Mouse (Mus musculus): Measurements from ENCODE around the gene Timm8a2. TPM values are rescaled to one million over a fixed set of nuclear protein-coding genes. Genes with fewer than 3 reads are reported as not detected.

The Timm8a2 gene
- total and polyA plus RNA-seq, 3 experiments: not detected

- no peak overlapping the region for H3K9ac ChIP-seq (ENCODE audit: low read depth, low read length)
- intact Hi-C loops (cut with DNase I): no loop called here
Observed at GRCm38 (mm10) chr14:121994846-121995556, 39.5 kb upstream of the Timm8a2 start.

GRCm38 (mm10) chr14:121995557-121995870 is 39.0 kb upstream of the Timm8a2 start:
- no peaks in the 10 kb centered on the region for H3K79me2 ChIP-seq (replicated peaks; ENCODE audit: control insufficient read depth, insufficient read depth, low read length)
- TF ChIP-seq POLR2A (IDR thresholded peaks at IDR 0.05; ENCODE audit: insufficient read depth, low read depth, low read length): no peak
- no peak for TF ChIP-seq EP300 (IDR thresholded peaks at IDR 0.05; ENCODE audit: insufficient read depth, low read depth, low read length)
- peaks cover 4% of the 10 kb centered on the region for H3K4me1 ChIP-seq (ENCODE audit: control insufficient read depth, insufficient read depth, low read length)
- H3K36me3 ChIP-seq (ENCODE audit: control insufficient read depth, insufficient read depth, low read length): no peaks in the 10 kb centered on the region
- H3K27me3 ChIP-seq (ENCODE audit: control insufficient read depth, insufficient read depth, low read length): no peaks in the 10 kb centered on the region
- intact Hi-C loops (cut with DNase I): no loop called here
- H3K9ac ChIP-seq (ENCODE audit: low read depth, low read length): no peak overlapping the region
- no peak overlapping the region for H3K27ac ChIP-seq
- H3K4me3 ChIP-seq: no peak overlapping the region
- WGBS: 67% methylated on average over 1 of the region's 1 CpGs
- DNase-seq: no peak

More at GRCm38 (mm10) chr14:121994846-121995556, 39.5 kb upstream of the Timm8a2 start:
- H3K79me2 ChIP-seq (replicated peaks; ENCODE audit: control insufficient read depth, insufficient read depth, low read length): no peaks in the 10 kb centered on the region
- no peaks in the 10 kb centered on the region for H3K36me3 ChIP-seq (ENCODE audit: control insufficient read depth, insufficient read depth, low read length)
- no peak for DNase-seq
- H3K27me3 ChIP-seq (ENCODE audit: control insufficient read depth, insufficient read depth, low read length): no peaks in the 10 kb centered on the region
- no peak overlapping the region for H3K4me3 ChIP-seq
- 93% methylated on average over 7 of the region's 7 CpGs for WGBS
- peaks cover 3% of the 10 kb centered on the region for H3K4me1 ChIP-seq (ENCODE audit: control insufficient read depth, insufficient read depth, low read length)
- TF ChIP-seq EP300 (IDR thresholded peaks at IDR 0.05; ENCODE audit: insufficient read depth, low read depth, low read length) (no peak), CTCF (IDR thresholded peaks at IDR 0.05) (no peak), POLR2A (IDR thresholded peaks at IDR 0.05; ENCODE audit: insufficient read depth, low read depth, low read length) (no peak)
- no peak overlapping the region for H3K27ac ChIP-seq

- Histone ChIP-seq H3K9ac (ENCODE audit: low read depth, low read length) (no peak overlapping the region), H3K4me1 (ENCODE audit: control insufficient read depth, insufficient read depth, low read length) (peaks cover 4% of the 10 kb centered on the region), H3K27ac (no peak overlapping the region), H3K36me3 (ENCODE audit: control insufficient read depth, insufficient read depth, low read length) (no peaks in the 10 kb centered on the region), H3K27me3 (ENCODE audit: control insufficient read depth, insufficient read depth, low read length) (no peaks in the 10 kb centered on the region), H3K79me2 (replicated peaks; ENCODE audit: control insufficient read depth, insufficient read depth, low read length) (no peaks in the 10 kb centered on the region), H3K4me3 (no peak overlapping the region)
- TF ChIP-seq CTCF (IDR thresholded peaks at IDR 0.05) (no peak), EP300 (IDR thresholded peaks at IDR 0.05; ENCODE audit: insufficient read depth, low read depth, low read length) (no peak), POLR2A (IDR thresholded peaks at IDR 0.05; ENCODE audit: insufficient read depth, low read depth, low read length) (no peak)
- DNase-seq: peak; percentile 64 to 80
- intact Hi-C loops (cut with DNase I): no loop called here
- WGBS: 69% methylated on average over 8 of the region's 8 CpGs
Observed at GRCm38 (mm10) chr14:121996786-121997185, 37.7 kb upstream of the Timm8a2 start.

- H3K27ac ChIP-seq: no peak overlapping the region
- H3K4me1 ChIP-seq (ENCODE audit: control insufficient read depth, insufficient read depth, low read length): peaks cover 1% of the 10 kb centered on the region; the same call in 1 of the 2 replicates
- TF ChIP-seq POLR2A (IDR thresholded peaks at IDR 0.05; ENCODE audit: insufficient read depth, low read depth, low read length) (no peak), EP300 (IDR thresholded peaks at IDR 0.05; ENCODE audit: insufficient read depth, low read depth, low read length) (no peak), CTCF (IDR thresholded peaks at IDR 0.05) (no peak)
- H3K36me3 ChIP-seq (ENCODE audit: control insufficient read depth, insufficient read depth, low read length): no peaks in the 10 kb centered on the region
- no peak overlapping the region for H3K4me3 ChIP-seq
- H3K27me3 ChIP-seq (ENCODE audit: control insufficient read depth, insufficient read depth, low read length): no peaks in the 10 kb centered on the region
- no peak for DNase-seq
- intact Hi-C loops (cut with DNase I): no loop called here
- WGBS: 72% methylated on average over 8 of the region's 8 CpGs
- H3K9ac ChIP-seq (ENCODE audit: low read depth, low read length): no peak overlapping the region
- no peaks in the 10 kb centered on the region for H3K79me2 ChIP-seq (replicated peaks; ENCODE audit: control insufficient read depth, insufficient read depth, low read length)
Observed at GRCm38 (mm10) chr14:121999455-121999854, 35.0 kb upstream of the Timm8a2 start.

- H3K36me3 ChIP-seq (ENCODE audit: control insufficient read depth, insufficient read depth, low read length): no peaks in the 10 kb centered on the region
- intact Hi-C loops (cut with DNase I): no loop called here
- H3K27ac ChIP-seq: no peak overlapping the region
- peak in 1 of 2 experiments; percentile 34 for DNase-seq
- no peak overlapping the region for H3K9ac ChIP-seq (ENCODE audit: low read depth, low read length)
- peaks cover 1% of the 10 kb centered on the region; the same call in 1 of the 2 replicates for H3K4me1 ChIP-seq (ENCODE audit: control insufficient read depth, insufficient read depth, low read length)
- TF ChIP-seq POLR2A (IDR thresholded peaks at IDR 0.05; ENCODE audit: insufficient read depth, low read depth, low read length): no peak
- no peak for TF ChIP-seq CTCF (IDR thresholded peaks at IDR 0.05)
- TF ChIP-seq EP300 (IDR thresholded peaks at IDR 0.05; ENCODE audit: insufficient read depth, low read depth, low read length): no peak
- 86% methylated on average over 17 of the region's 17 CpGs for WGBS
- H3K4me3 ChIP-seq: no peak overlapping the region
- no peaks in the 10 kb centered on the region for H3K79me2 ChIP-seq (replicated peaks; ENCODE audit: control insufficient read depth, insufficient read depth, low read length)
- H3K27me3 ChIP-seq (ENCODE audit: control insufficient read depth, insufficient read depth, low read length): no peaks in the 10 kb centered on the region
Observed at GRCm38 (mm10) chr14:122000346-122001105, 33.9 kb upstream of the Timm8a2 start.

- 82% methylated on average over 7 of the region's 7 CpGs for WGBS
- no peaks in the 10 kb centered on the region for H3K36me3 ChIP-seq (ENCODE audit: control insufficient read depth, insufficient read depth, low read length)
- H3K4me3 ChIP-seq: no peak overlapping the region
- TF ChIP-seq EP300 (IDR thresholded peaks at IDR 0.05; ENCODE audit: insufficient read depth, low read depth, low read length) (no peak), POLR2A (IDR thresholded peaks at IDR 0.05; ENCODE audit: insufficient read depth, low read depth, low read length) (no peak), CTCF (IDR thresholded peaks at IDR 0.05) (no peak)
- H3K4me1 ChIP-seq (ENCODE audit: control insufficient read depth, insufficient read depth, low read length): peaks cover 1% of the 10 kb centered on the region; the same call in 1 of the 2 replicates
- no peaks in the 10 kb centered on the region for H3K27me3 ChIP-seq (ENCODE audit: control insufficient read depth, insufficient read depth, low read length)
- DNase-seq: no peak
- no peaks in the 10 kb centered on the region for H3K79me2 ChIP-seq (replicated peaks; ENCODE audit: control insufficient read depth, insufficient read depth, low read length)
- no peak overlapping the region for H3K9ac ChIP-seq (ENCODE audit: low read depth, low read length)
- no peak overlapping the region for H3K27ac ChIP-seq
- intact Hi-C loops (cut with DNase I): no loop called here
Observed at GRCm38 (mm10) chr14:122002224-122002623, 32.2 kb upstream of the Timm8a2 start.

Measured in heart, adult 2 months (tissue).